Mouse (Mus musculus) erythroblast, embryonic 14.5 days (primary cell): Measurements from ENCODE around the gene Acvrl1.

Experiments used
- GATA1 ChIP-seq: IDR thresholded peaks from 2 replicates; pipeline ENCODE4 v1.6.1; 2012; ENCODE audit warnings: low read length, inconsistent platforms, mixed read lengths
- TAL1 ChIP-seq: IDR thresholded peaks from 3 replicates; pipeline ENCODE4 v1.6.1; 2012; ENCODE audit warnings: low read length, inconsistent platforms, mixed read lengths

- no peak for TF ChIP-seq GATA1
- no peak for TF ChIP-seq TAL1
Observed at GRCm38 (mm10) chr15:101160591-101160990, 32.3 kb downstream of the Acvrl1 start.
